23 mouse cellular contexts compared by ENCODE assay signal in genomic region chr11:3754685-3755084, GRCm38 (mm10).
DNase-seq lines count a peak whose midpoint lies in the region; ATAC-seq lines count a peak whose summit lies in the region.
"Had no signal": no experiment of that assay in that cellular context is flagged by ENCODE, and none has a peak within 500 bp of the region (broad histone marks: within the 10 kb centered on the region; RNA-seq: fewer than 3 reads in every experiment).

No protein-coding gene starts in this region.

- peaks cover 70% of the 10 kb centered on the region for H3K27me3 ChIP-seq in megakaryocyte, embryonic 14.5 days (replicated peaks)
- H3K27me3 ChIP-seq in hindbrain, embryonic 11.5 days (ENCODE audit: control insufficient read depth, insufficient read depth, low read length): no peaks in the 10 kb centered on the region; the same call in 1 of the 2 replicates
- peaks cover 4% of the 10 kb centered on the region for H3K27me3 ChIP-seq in hindbrain, embryonic 13.5 days
- H3K27me3 ChIP-seq: embryonic facial prominence, embryonic 15.5 days; neural tube, embryonic 12.5 days had no signal

- no peaks in the 10 kb centered on the region for H3K36me3 ChIP-seq in megakaryocyte, embryonic 14.5 days (replicated peaks; ENCODE audit: low read length)
- H3K36me3 ChIP-seq in hindbrain, embryonic 11.5 days (ENCODE audit: control insufficient read depth, insufficient read depth, low read length): no peaks in the 10 kb centered on the region
- no peaks in the 10 kb centered on the region for H3K36me3 ChIP-seq in hindbrain, embryonic 13.5 days
- H3K36me3 ChIP-seq: embryonic facial prominence, embryonic 15.5 days; forebrain, embryonic 15.5 days; heart, embryonic 13.5 days; hindbrain, embryonic 12.5 days; liver, embryonic 13.5 days; neural tube, embryonic 12.5 days had no signal

- H3K4me2 ChIP-seq in hindbrain, embryonic 11.5 days (replicated peaks; ENCODE audit: low read depth, low read length): no peak overlapping the region
- H3K4me2 ChIP-seq in hindbrain, embryonic 13.5 days: no peak overlapping the region
- H3K4me2 ChIP-seq: embryonic facial prominence, embryonic 15.5 days; forebrain, embryonic 15.5 days; heart, embryonic 13.5 days; hindbrain, embryonic 12.5 days; liver, embryonic 13.5 days; lung, embryonic 14.5 days; neural tube, embryonic 12.5 days had no signal

- H3K4me3 ChIP-seq in megakaryocyte, embryonic 14.5 days (replicated peaks): peak overlapping the region; percentile 48
- no peak overlapping the region for H3K4me3 ChIP-seq in hindbrain, embryonic 11.5 days (ENCODE audit: low read depth, low read length)
- H3K4me3 ChIP-seq in hindbrain, embryonic 13.5 days: no peak overlapping the region
- H3K4me3 ChIP-seq: embryonic facial prominence, embryonic 15.5 days; forebrain, embryonic 15.5 days; heart, embryonic 13.5 days; hindbrain, embryonic 12.5 days; liver, embryonic 13.5 days; neural tube, embryonic 12.5 days had no signal

- 81% methylated on average over 7 of the region's 7 CpGs for WGBS in hindbrain, embryonic 11.5 days
- WGBS in hindbrain, embryonic 13.5 days: 83% methylated on average over 7 of the region's 7 CpGs

- ATAC-seq in megakaryocyte, adult 5-6 weeks (ENCODE audit: poor library complexity, severe bottlenecking): no peak
- ATAC-seq in hindbrain, embryonic 11.5 days (ENCODE audit: low FRiP score): no peak
- no peak for ATAC-seq in hindbrain, embryonic 13.5 days (ENCODE audit: low FRiP score)
- ATAC-seq: CD4-positive, CD25-positive, alpha-beta regulatory T cell, adult 4 months; forebrain, embryonic 15.5 days; inflammation-experienced regulatory T-cells, adult 6 months had no signal

- H3K27ac ChIP-seq in hindbrain, embryonic 11.5 days (ENCODE audit: low read depth, low read length): no peak overlapping the region
- no peak overlapping the region for H3K27ac ChIP-seq in hindbrain, embryonic 13.5 days
- H3K27ac ChIP-seq: embryonic facial prominence, embryonic 15.5 days; forebrain, embryonic 15.5 days; heart, embryonic 13.5 days; hindbrain, embryonic 12.5 days; liver, embryonic 13.5 days; neural tube, embryonic 12.5 days had no signal

- H3K9me3 ChIP-seq in megakaryocyte, embryonic 14.5 days: no peaks in the 10 kb centered on the region
- no peaks in the 10 kb centered on the region for H3K9me3 ChIP-seq in hindbrain, embryonic 11.5 days (ENCODE audit: control insufficient read depth, low read length)
- H3K9me3 ChIP-seq in hindbrain, embryonic 13.5 days: no peaks in the 10 kb centered on the region
- H3K9me3 ChIP-seq: embryonic facial prominence, embryonic 15.5 days; forebrain, embryonic 15.5 days; heart, embryonic 13.5 days; hindbrain, embryonic 12.5 days; liver, embryonic 13.5 days; neural tube, embryonic 12.5 days had no signal

- peak; percentile 52 for DNase-seq in Muller cell, postnatal 12 days (ENCODE audit: inconsistent ontology term)
- DNase-seq in adrenal gland, postnatal 25 days: peak; percentile 29
- no peak for DNase-seq in kidney, adult 9 months
- DNase-seq in hindbrain, embryonic 11.5 days (ENCODE audit: low spot score): no peak
- DNase-seq: cerebellum, adult 9-10 months; gastrocnemius, postnatal 14 days; heart, adult 11 months; heart, postnatal 14 days; kidney, adult 2 months; kidney, postnatal 14 days; liver, embryonic 13.5 days; lung, embryonic 14.5 days; midbrain, embryonic 14.5 days had no signal

- H3K9ac ChIP-seq in hindbrain, embryonic 11.5 days (ENCODE audit: low read depth, low read length): no peak overlapping the region
- no peak overlapping the region for H3K9ac ChIP-seq in hindbrain, embryonic 13.5 days
- H3K9ac ChIP-seq: embryonic facial prominence, embryonic 15.5 days; forebrain, embryonic 15.5 days; heart, embryonic 13.5 days; hindbrain, embryonic 12.5 days; liver, embryonic 13.5 days; lung, embryonic 14.5 days; neural tube, embryonic 12.5 days had no signal

- H3K4me1 ChIP-seq in megakaryocyte, embryonic 14.5 days: peaks cover 25% of the 10 kb centered on the region
- H3K4me1 ChIP-seq in hindbrain, embryonic 11.5 days (replicated peaks; ENCODE audit: control insufficient read depth, insufficient read depth, low read length): no peaks in the 10 kb centered on the region
- no peaks in the 10 kb centered on the region for H3K4me1 ChIP-seq in hindbrain, embryonic 13.5 days (replicated peaks)
- H3K4me1 ChIP-seq: embryonic facial prominence, embryonic 15.5 days; forebrain, embryonic 15.5 days; heart, embryonic 13.5 days; hindbrain, embryonic 12.5 days; neural tube, embryonic 12.5 days had no signal

Comparison
In these comparisons a context has a peak if more than half of its experiments do, and no peak if none do; other contexts are left out.
1. DNase-seq: peak in Muller cell, postnatal 12 days (single experiment) and adrenal gland, postnatal 25 days (single experiment); none in kidney, adult 9 months (single experiment) and hindbrain, embryonic 11.5 days (single experiment).